Mouse (Mus musculus) kidney, postnatal 0 days (tissue): ENCODE data around the gene Zfp84. TPM values are rescaled to one million over a fixed set of nuclear protein-coding genes. Genes with fewer than 3 reads are reported as not detected.
"Not testable (repeated sequence)": the region's sequence is repeated elsewhere in the genome, so short reads cannot be mapped to it uniquely, and the experiment has no call there.

Experiments used
- ATAC-seq: fragments of 200-750 bp; cut with Nextera tagmentation; replicated peaks from 2 replicates; pipeline ENCODE4 v1.8.0; 2017; ENCODE audit warnings: low read depth, moderate number of reproducible peaks, moderate TSS enrichment, moderate library complexity; ENCODE audit not compliant: low FRiP score
- DNase-seq: peaks from one replicate; pipeline ENCODE4 v3.0.0-alpha.2; 2016; ENCODE audit warnings: low spot score
- H3K27ac ChIP-seq: fragments of 300-500 bp; sonication (generic); 2 replicates; pipeline ENCODE4 v1.5.1; 2014; ENCODE audit warnings: mild to moderate bottlenecking
- H3K27me3 ChIP-seq: fragments of 300-500 bp; sonication (generic); 2 replicates; pipeline ENCODE4 v1.6.1; 2014; ENCODE audit warnings: low read length, mixed read lengths; ENCODE audit not compliant: insufficient read depth
- H3K36me3 ChIP-seq: fragments of 300-500 bp; sonication (generic); 2 replicates; pipeline ENCODE4 v1.6.1; 2014; ENCODE audit warnings: low read length, mixed read lengths; ENCODE audit not compliant: insufficient read depth
- H3K4me1 ChIP-seq: fragments of 300-500 bp; sonication (generic); replicated peaks from 2 replicates; pipeline ENCODE4 v1.6.1; 2014; ENCODE audit warnings: antibody characterized with exemption, low read length, mixed read lengths; ENCODE audit not compliant: insufficient read depth
- H3K4me2 ChIP-seq: fragments of 300-500 bp; sonication (generic); 2 replicates; pipeline ENCODE4 v1.6.1; 2014; ENCODE audit warnings: mild to moderate bottlenecking, low read length, moderate library complexity, mixed read lengths
- H3K4me3 ChIP-seq: fragments of 300-500 bp; sonication (generic); replicated peaks from 2 replicates; pipeline ENCODE4 v1.5.1; 2014; ENCODE audit warnings: low read depth, low read length
- H3K9ac ChIP-seq: fragments of 300-500 bp; sonication (generic); 2 replicates; pipeline ENCODE4 v1.6.1; 2014; ENCODE audit warnings: low read depth, low read length
- H3K9me3 ChIP-seq: fragments of 300-500 bp; sonication (generic); replicated peaks from 2 replicates; pipeline ENCODE4 v1.6.1; 2016; ENCODE audit warnings: low read length, inconsistent platforms, mixed read lengths
- CTCF ChIP-seq: IDR thresholded peaks from 2 replicates; pipeline ENCODE4 v1.5.1; 2016; ENCODE audit warnings: antibody characterized with exemption, low read depth, mild to moderate bottlenecking, moderate library complexity
- WGBS: fragments of 180-500 bp; shearing (Covaris S2); extraction: QIAGEN DNeasy Blood & Tissue Kit; methylation state at CpG from one replicate; pipeline ENCODE4 v1.1.7; 2014; 5-methylcytosine and 5-hydroxymethylcytosine counted together
- polyA plus RNA-seq: library from polyadenylated mRNA; unstranded; fragments of >200 nt; fragmentation: Nextera tagmentation; extraction: Ambion mirVana; gene quantifications from 2 replicates; pipeline ENCODE4 v1.2.1, GENCODE M21; 2015

Gene Zfp84
- 10.5 and 10.6 TPM in 2 replicates for polyA plus RNA-seq

DNA sequence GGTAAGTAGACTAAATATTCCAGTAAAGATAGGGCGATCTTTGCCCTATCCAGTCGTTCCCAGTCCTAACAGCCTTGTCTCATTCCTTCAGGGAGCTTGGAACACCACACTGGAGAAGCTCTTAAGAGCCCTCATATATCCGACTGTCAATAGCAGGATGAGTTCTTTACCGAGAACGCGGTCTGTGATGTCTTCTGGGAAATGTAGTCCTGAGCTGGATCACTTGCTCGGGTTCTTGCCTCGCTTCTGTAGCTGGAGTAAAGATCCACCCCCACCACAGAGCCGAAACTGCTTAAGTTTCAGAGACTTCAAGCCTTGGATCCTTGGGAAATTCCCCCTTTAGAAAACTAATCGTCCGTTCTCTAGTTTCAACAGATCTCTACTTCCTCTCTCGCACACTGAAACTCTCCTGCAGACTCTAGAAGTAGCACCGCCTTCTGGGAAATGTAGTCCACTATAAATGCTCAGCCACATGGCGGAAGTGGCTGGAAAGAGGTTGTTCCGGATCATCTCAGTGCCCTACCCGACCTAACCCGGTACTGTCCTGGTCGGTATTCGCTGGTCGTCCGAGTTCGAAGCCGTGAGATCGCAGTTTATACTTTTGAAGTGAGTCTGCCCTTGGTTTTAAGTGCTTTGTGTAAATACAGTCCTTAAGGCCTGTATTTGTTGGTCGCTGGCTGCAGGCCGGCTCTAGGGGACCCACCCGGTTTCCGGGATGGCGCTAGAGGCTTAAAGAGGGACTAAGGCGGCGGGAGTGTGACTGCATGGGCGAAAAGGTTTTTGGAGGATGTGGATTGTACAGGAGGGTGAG is at the start of gene Zfp84:
Gene Zfp84, plus strand, starts transcription at position 463 of the 811 bp plus-strand sequence.
- Histone ChIP-seq H3K9me3 (no peaks in the 10 kb centered on the region), H3K9ac (peak within 1 kb of the TSS; percentile 67), H3K4me1 (peaks cover 7% of the 10 kb centered on the region), H3K27ac (peak within 1 kb of the TSS; percentile 73), H3K4me3 (peak within 1 kb of the TSS; percentile 68), H3K36me3 (peaks cover 8% of the 10 kb centered on the region; the same call in 1 of the 2 replicates), H3K4me2 (peak within 1 kb of the TSS; percentile 63), H3K27me3 (no peaks in the 10 kb centered on the region)
- no peak for TF ChIP-seq CTCF
- DNase-seq = peak; percentile 99
- WGBS = under 1% methylated on average over 32 of the region's 32 CpGs
- peak; percentile 96 for ATAC-seq

DNA sequence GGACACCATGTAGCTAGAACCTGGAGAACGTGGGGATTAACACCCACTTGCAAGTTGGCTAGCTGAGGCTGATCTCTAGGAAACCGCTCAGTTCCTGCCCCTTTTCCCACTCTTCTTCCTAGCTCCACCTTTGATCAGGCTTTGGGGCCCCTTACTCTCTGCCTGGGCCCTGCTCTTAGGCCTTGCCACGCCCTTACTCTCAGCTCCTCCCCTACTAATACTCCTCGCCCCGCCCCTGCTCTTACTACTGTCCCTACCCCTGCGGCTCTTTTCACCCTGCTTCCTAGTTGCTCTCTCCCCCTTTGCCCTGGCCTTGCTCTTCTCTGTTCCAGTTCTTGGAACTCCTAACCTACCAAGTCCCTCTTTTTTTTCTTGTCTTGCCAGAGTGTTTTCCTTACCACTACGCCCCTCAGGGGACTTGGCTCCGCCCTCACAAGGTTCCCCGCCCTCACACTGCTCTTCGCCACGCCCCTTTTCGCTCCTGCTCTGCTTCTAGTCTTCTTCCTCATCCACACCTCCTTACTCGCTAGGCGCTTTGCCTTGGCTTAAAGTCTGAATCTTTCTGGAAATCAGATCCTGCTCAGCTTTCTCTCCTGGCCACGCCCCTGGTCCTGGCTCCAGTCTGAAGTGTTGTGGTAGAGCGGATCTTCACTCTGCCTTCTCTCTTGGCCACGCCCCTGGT is 42.8 kb upstream of the Zfp84 start:
- DNase-seq (peak; percentile 15), ATAC-seq (0 out of 2 replicates have a peak, but pooled peaks have one; percentile 29)
- not testable (repeated sequence) for H3K4me2 ChIP-seq, H3K27me3 ChIP-seq, H3K9ac ChIP-seq, H3K9me3 ChIP-seq, H3K36me3 ChIP-seq, H3K4me1 ChIP-seq, H3K4me3 ChIP-seq, H3K27ac ChIP-seq
- 33% methylated on average over 16 of the region's 17 CpGs for WGBS

DNA sequence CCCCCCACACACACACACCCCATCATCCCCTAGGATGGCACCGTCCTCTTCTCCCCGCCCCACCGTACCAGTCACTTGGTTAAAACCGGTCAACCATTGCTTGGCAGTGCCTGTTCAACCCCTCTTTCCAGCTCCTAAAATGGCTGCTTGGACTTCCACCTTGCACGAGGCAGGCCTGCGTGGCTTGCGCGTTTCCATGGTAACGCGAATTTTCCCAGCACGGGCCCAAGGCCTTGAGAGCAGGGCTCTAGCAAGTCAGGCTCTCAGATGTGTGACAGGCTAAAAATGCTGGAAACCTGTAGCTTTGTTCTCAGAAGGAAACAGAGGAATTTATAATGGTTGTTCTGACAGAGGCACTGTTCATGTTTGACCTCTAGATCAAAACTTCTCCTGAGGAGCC is 41.5 kb upstream of the Zfp84 start, which contains the start of gene Catsperg2:
Gene Catsperg2, minus strand, starts transcription at position 173 of the 400 bp plus-strand sequence.
- DNase-seq = not testable (repeated sequence)

DNA sequence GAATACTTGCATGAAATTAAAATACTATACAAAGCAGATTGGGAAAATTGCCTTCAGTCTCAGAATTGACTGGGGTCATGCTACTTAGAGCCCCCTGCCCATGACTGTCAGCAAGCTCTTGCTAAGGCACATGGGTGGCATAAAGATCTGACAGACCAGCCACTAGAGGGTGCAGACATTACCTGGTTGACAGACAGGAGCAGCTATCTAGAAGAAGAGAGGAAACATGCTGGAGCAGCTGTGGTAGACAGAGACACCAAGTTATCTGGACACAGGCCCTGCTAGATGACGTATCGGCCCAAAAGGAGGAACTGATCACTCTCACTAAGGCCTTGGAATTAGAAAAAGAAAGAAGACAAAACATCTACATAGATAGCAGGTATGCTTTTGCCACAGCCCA is 40.3 kb upstream of the Zfp84 start:
- H3K4me1 ChIP-seq = no peaks in the 10 kb centered on the region
- no peak overlapping the region for H3K9ac ChIP-seq
- TF ChIP-seq CTCF = no peak; the same call in 1 of the 2 replicates
- H3K36me3 ChIP-seq = no peaks in the 10 kb centered on the region
- peaks cover 11% of the 10 kb centered on the region; the same call in 1 of the 2 replicates for H3K9me3 ChIP-seq
- H3K4me3 ChIP-seq = no peak overlapping the region
- H3K4me2 ChIP-seq = no peak overlapping the region
- WGBS = 93% methylated on average over 2 of the region's 2 CpGs
- H3K27me3 ChIP-seq = no peaks in the 10 kb centered on the region
- H3K27ac ChIP-seq = no peak overlapping the region
- no peak for ATAC-seq
- DNase-seq = no peak

More for the DNA sequence above, 41.5 kb upstream of the Zfp84 start, which contains the start of gene Catsperg2:
- H3K4me3 ChIP-seq, H3K9ac ChIP-seq, H3K9me3 ChIP-seq, H3K27me3 ChIP-seq, H3K27ac ChIP-seq, H3K36me3 ChIP-seq, ATAC-seq, H3K4me1 ChIP-seq, H3K4me2 ChIP-seq: not testable (repeated sequence)
- WGBS = 55% methylated on average over 11 of the region's 11 CpGs

DNA sequence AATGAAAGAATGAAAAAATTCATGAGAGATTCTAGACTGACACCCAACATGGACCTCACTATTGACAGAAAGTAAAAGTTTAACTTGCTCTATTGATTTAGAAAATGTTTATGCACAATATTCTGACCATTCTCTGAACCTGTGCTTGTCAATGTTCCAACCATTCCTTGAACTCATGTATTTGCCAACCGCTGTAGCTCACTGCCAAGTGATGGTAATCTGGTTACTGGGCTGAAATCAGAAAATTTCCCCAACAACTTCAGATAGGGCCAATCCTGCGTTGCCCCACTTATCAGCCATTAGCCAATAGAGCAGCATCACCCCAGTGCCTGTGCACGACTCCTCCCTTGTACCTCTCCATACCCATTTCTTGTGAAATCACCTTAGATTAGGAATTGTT is 26.1 kb upstream of the Zfp84 start:
- Histone ChIP-seq H3K9ac (no peak overlapping the region), H3K4me2 (no peak overlapping the region), H3K27me3 (no peaks in the 10 kb centered on the region), H3K36me3 (no peaks in the 10 kb centered on the region), H3K4me3 (no peak overlapping the region), H3K4me1 (no peaks in the 10 kb centered on the region), H3K9me3 (no peaks in the 10 kb centered on the region), H3K27ac (no peak overlapping the region)
- TF ChIP-seq CTCF = no peak
- no peak for ATAC-seq
- 91% methylated on average over 3 of the region's 3 CpGs for WGBS
- no peak for DNase-seq

DNA sequence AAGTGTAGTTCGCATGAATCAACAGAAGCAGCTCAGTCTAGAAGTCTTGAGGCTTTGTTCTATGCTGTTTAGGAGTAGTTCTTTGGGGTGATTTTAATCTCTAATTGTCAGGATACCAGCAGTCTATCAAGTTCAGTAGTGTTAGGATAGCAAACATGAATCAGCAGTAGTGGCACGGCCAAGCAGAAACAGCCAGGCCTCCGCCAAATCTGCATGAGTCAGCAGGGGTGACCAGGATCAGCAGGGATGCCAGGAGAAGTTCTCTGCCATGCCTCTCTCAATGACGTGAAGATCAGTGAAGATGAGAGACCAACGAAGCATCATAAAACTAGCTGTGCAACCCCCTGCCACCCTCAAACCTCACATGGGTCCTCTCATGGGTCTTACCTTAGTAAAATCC is 7.9 kb upstream of the Zfp84 start:
- Histone ChIP-seq H3K4me3 (no peak overlapping the region), H3K9me3 (no peaks in the 10 kb centered on the region), H3K36me3 (no peaks in the 10 kb centered on the region), H3K27me3 (no peaks in the 10 kb centered on the region), H3K4me2 (no peak overlapping the region), H3K27ac (no peak overlapping the region), H3K9ac (no peak overlapping the region), H3K4me1 (no peaks in the 10 kb centered on the region)
- DNase-seq = no peak
- no peak for ATAC-seq
- TF ChIP-seq CTCF = no peak
- WGBS = 83% methylated on average over 5 of the region's 5 CpGs
